ENCODE assay signal across 8 mouse cellular contexts in genomic region chr17:46555673-46556583, GRCm38 (mm10). TPM values are rescaled to one million over a fixed set of nuclear protein-coding genes. Genes with fewer than 3 reads are reported as not detected.
DNase-seq lines count a peak whose midpoint lies in the region; ATAC-seq and TF ChIP-seq lines count a peak whose summit lies in the region.

Gene Srf (minus strand): TSS chr17:46556175.

- H3K4me1 ChIP-seq in hindbrain, postnatal 0 days (ENCODE audit: insufficient read depth, low read length) = peaks cover 19% of the 10 kb centered on the region; the same call in 1 of the 2 replicates

- no peaks in the 10 kb centered on the region for H3K27me3 ChIP-seq in hindbrain, postnatal 0 days (ENCODE audit: insufficient read depth, low read length)

- peak within 1 kb of the TSS; percentile 100 for H3K9ac ChIP-seq in hindbrain, postnatal 0 days (replicated peaks; ENCODE audit: low read length)

- peak; percentile 72 for TF ChIP-seq CTCF in gastrocnemius, adult 2 months (IDR thresholded peaks at IDR 0.05)
- TF ChIP-seq CTCF in hindbrain, postnatal 0 days (IDR thresholded peaks at IDR 0.05; ENCODE audit: low read depth) = peak; percentile 22; the same call in 1 of the 2 replicates
- TF ChIP-seq CTCF in left cerebral cortex, adult 2 months (IDR thresholded peaks at IDR 0.05) = peak; percentile 53

- peak; percentile 99 for DNase-seq in ZHBTc4 (ENCODE audit: low read depth, low spot score)
- DNase-seq in gastrocnemius, adult 2 months = peak; percentile 97
- DNase-seq in hindbrain, postnatal 0 days (ENCODE audit: low spot score) = peak; percentile 99
- peak; percentile 96 for DNase-seq in left cerebral cortex, adult 2 months (ENCODE audit: extremely low spot score in 1 of 2, low spot score in 2 of 2)
- peak; percentile 99 for DNase-seq in right cerebral cortex, adult 2 months (ENCODE audit: low spot score in 2 of 2)
- DNase-seq in urinary bladder, postnatal 14 days (ENCODE audit: low spot score) = peak; percentile 97

- H3K9me3 ChIP-seq in hindbrain, postnatal 0 days (ENCODE audit: low read length) = no peaks in the 10 kb centered on the region

- peak within 1 kb of the TSS; percentile 98 for H3K4me3 ChIP-seq in gastrocnemius, adult 2 months
- peak within 1 kb of the TSS; percentile 100 for H3K4me3 ChIP-seq in hindbrain, postnatal 0 days (ENCODE audit: low read length)
- peak within 1 kb of the TSS; percentile 91 for H3K4me3 ChIP-seq in left cerebral cortex, adult 2 months

- H3K27ac ChIP-seq in gastrocnemius, adult 2 months = peak within 1 kb of the TSS; percentile 98
- H3K27ac ChIP-seq in hindbrain, postnatal 0 days = peak within 1 kb of the TSS; percentile 96
- H3K27ac ChIP-seq in left cerebral cortex, adult 2 months = peak within 1 kb of the TSS; percentile 97

- H3K4me2 ChIP-seq in hindbrain, postnatal 0 days (ENCODE audit: low read depth, low read length) = peak within 1 kb of the TSS; percentile 91

- WGBS in hindbrain, postnatal 0 days = under 1% methylated on average over 72 of the region's 87 CpGs

- peak; percentile 88 for ATAC-seq in common myeloid progenitor, adult 5-6 weeks (replicated peaks; ENCODE audit: low read depth, poor library complexity, severe bottlenecking)
- ATAC-seq in hindbrain, postnatal 0 days = peak; percentile 95
- peak; percentile 90 for ATAC-seq in megakaryocyte, adult 5-6 weeks (ENCODE audit: poor library complexity, severe bottlenecking)

- intact Hi-C loops in gastrocnemius, adult 2 months (cut with DNase I) = loop anchor here (10.0 kb wide), 1 partner anchor 149 kb away; the partner anchor contains the start of gene Ppp2r5d
- intact Hi-C loops in left cerebral cortex, adult 2 months (cut with DNase I) = loop anchor here (10.0 kb wide), 1 partner anchor 89 kb away; the partner anchor contains the start of genes Klc4 and Mrpl2

- peaks cover 11% of the 10 kb centered on the region; the same call in 1 of the 2 replicates for H3K36me3 ChIP-seq in hindbrain, postnatal 0 days (ENCODE audit: insufficient read depth, low read length)

RNA-seq across cellular contexts. Expression of gene Srf, which starts in this region (rescaled TPM):
- 32.5 and 35.4 TPM in 2 replicates for total RNA-seq in common myeloid progenitor, adult 5-6 weeks (2017)
- total RNA-seq in gastrocnemius, adult 2 months (2021) = 10 to 100 TPM; 82.4 to 89.3 TPM
- total RNA-seq in hindbrain, postnatal 0 days (2014; rRNA removed) = 67.0 and 67.3 TPM in 2 replicates
- 3.0 and 3.8 TPM in 2 replicates for polyA plus RNA-seq in hindbrain, postnatal 0 days (2015; fragmentation: Nextera tagmentation; extraction: Ambion mirVana)
- total RNA-seq in left cerebral cortex, adult 2 months (2021) = 10 to 100 TPM; 57.0 to 74.2 TPM
- 28.5 and 34.0 TPM in 2 replicates for total RNA-seq in megakaryocyte, adult 5-6 weeks (2015)
- total RNA-seq in megakaryocyte, adult 5-6 weeks (2017) = 23.7 and 36.3 TPM in 2 replicates

Comparison
In these comparisons a context has a peak if more than half of its experiments do, and no peak if none do; other contexts are left out.
1. Peak in every context shown above with its lines: DNase-seq, ATAC-seq, H3K4me3 ChIP-seq and H3K27ac ChIP-seq.
2. CTCF ChIP-seq: peak in every context shown above with its lines; median percentile 72 in gastrocnemius, adult 2 months; 53 in left cerebral cortex, adult 2 months; 22 in hindbrain, postnatal 0 days.